Mouse (Mus musculus) liver, postnatal 0 days (tissue): Measurements from ENCODE around the gene Rnf115.

Experiments used
- CTCF ChIP-seq: sonication (generic); IDR thresholded peaks from 2 replicates; pipeline ENCODE4 v1.5.1; 2016; ENCODE audit warnings: antibody characterized with exemption, low read depth
- EP300 ChIP-seq: IDR thresholded peaks from 2 replicates; pipeline ENCODE4 v1.6.1; 2016; ENCODE audit warnings: antibody characterized with exemption, low read depth, mild to moderate bottlenecking

- TF ChIP-seq EP300 (no peak), CTCF (no peak)
Observed at GRCm38 (mm10) chr3:96706984-96707383, 20.5 kb upstream of the Rnf115 start.
